Mouse (Mus musculus) bone marrow macrophage, adult 2 months (primary cell): ENCODE results near the gene BC107364. TPM values are rescaled to one million over a fixed set of nuclear protein-coding genes. Genes with fewer than 3 reads are reported as not detected.
"Not testable (repeated sequence)": the region's sequence is repeated elsewhere in the genome, so short reads cannot be mapped to it uniquely, and the experiment has no call there.

Experiments
- H3K27ac ChIP-seq: 2 replicates; pipeline ENCODE4 v1.5.1; 2012; ENCODE audit warnings: low read depth, low read length; ENCODE audit not compliant: insufficient read depth
- H3K4me1 ChIP-seq: 2 replicates; pipeline ENCODE4 v1.6.1; 2012; ENCODE audit warnings: low read length; ENCODE audit not compliant: control insufficient read depth, insufficient read depth
- H3K4me3 ChIP-seq: 2 replicates; pipeline ENCODE4 v1.5.1; 2012; ENCODE audit warnings: mild to moderate bottlenecking, low read length, moderate library complexity; ENCODE audit not compliant: insufficient read depth
- CTCF ChIP-seq: IDR thresholded peaks from 2 replicates; pipeline ENCODE4 v1.5.1; 2012; ENCODE audit warnings: low read depth, mild to moderate bottlenecking, low read length, moderate library complexity
- POLR2A ChIP-seq: IDR thresholded peaks from 2 replicates; pipeline ENCODE4 v1.6.1; 2012; ENCODE audit warnings: mild to moderate bottlenecking, low read depth, low read length, borderline replicate concordance
- polyA plus RNA-seq: library from polyadenylated mRNA; stranded (reverse); fragments of >200 nt; gene quantifications from 2 replicates; pipeline ENCODE4 v1.2.4, GENCODE M21; 2012; ENCODE audit not compliant: missing spikeins, insufficient read depth, insufficient read length

The BC107364 gene
- polyA plus RNA-seq, 1 experiment, result not detected

- Histone ChIP-seq H3K4me3 (peak overlapping the region; percentile 1; the same call in 1 of the 2 replicates), H3K27ac (no peak overlapping the region), H3K4me1 (peaks cover 5% of the 10 kb centered on the region)
- no peak for TF ChIP-seq CTCF
- no peak for TF ChIP-seq POLR2A
Observed at GRCm38 (mm10) chr3:96485361-96485760, 33.3 kb upstream of the BC107364 start.

- Histone ChIP-seq H3K27ac (no peak overlapping the region), H3K4me3 (0 out of 2 replicates have a peak overlapping the region, but pooled peaks have one; percentile 1), H3K4me1 (peaks cover 5% of the 10 kb centered on the region)
- TF ChIP-seq CTCF, result no peak
Observed at GRCm38 (mm10) chr3:96484921-96485320, 32.8 kb upstream of the BC107364 start.

GRCm38 (mm10) chr3:96483946-96484345, 31.8 kb upstream of the BC107364 start:
- Histone ChIP-seq H3K4me1 (peaks cover 5% of the 10 kb centered on the region), H3K27ac (no peak overlapping the region), H3K4me3 (no peak overlapping the region)
- TF ChIP-seq CTCF, result no peak
- no peak for TF ChIP-seq POLR2A

GRCm38 (mm10) chr3:96483044-96483443, 30.9 kb upstream of the BC107364 start:
- not testable (repeated sequence) for H3K4me1 ChIP-seq, H3K27ac ChIP-seq, H3K4me3 ChIP-seq

- Histone ChIP-seq H3K27ac (no peak overlapping the region), H3K4me3 (no peak overlapping the region), H3K4me1 (peaks cover 5% of the 10 kb centered on the region)
- TF ChIP-seq POLR2A (no peak), CTCF (no peak)
Observed at GRCm38 (mm10) chr3:96482451-96482850, 30.3 kb upstream of the BC107364 start.

- Histone ChIP-seq H3K4me3 (no peak overlapping the region), H3K4me1 (peaks cover 3% of the 10 kb centered on the region; the same call in 1 of the 2 replicates), H3K27ac (no peak overlapping the region)
- TF ChIP-seq POLR2A (no peak), CTCF (no peak)
Observed at GRCm38 (mm10) chr3:96481856-96482255, 29.8 kb upstream of the BC107364 start.

GRCm38 (mm10) chr3:96480684-96481270, 28.7 kb upstream of the BC107364 start:
- H3K4me1 ChIP-seq, result peaks cover 3% of the 10 kb centered on the region; the same call in 1 of the 2 replicates
- TF ChIP-seq POLR2A (no peak), CTCF (no peak)
- H3K4me3 ChIP-seq, result no peak overlapping the region
- no peak overlapping the region for H3K27ac ChIP-seq

- TF ChIP-seq CTCF (no peak), POLR2A (no peak)
- Histone ChIP-seq H3K4me3 (no peak overlapping the region), H3K4me1 (peaks cover 4% of the 10 kb centered on the region; the same call in 1 of the 2 replicates), H3K27ac (no peak overlapping the region)
Observed at GRCm38 (mm10) chr3:96479249-96479648, 27.1 kb upstream of the BC107364 start.

- Histone ChIP-seq H3K4me1 (peaks cover 4% of the 10 kb centered on the region; the same call in 1 of the 2 replicates), H3K27ac (no peak overlapping the region), H3K4me3 (no peak overlapping the region)
- TF ChIP-seq CTCF, result no peak
- no peak for TF ChIP-seq POLR2A
Observed at GRCm38 (mm10) chr3:96477558-96477957, 25.5 kb upstream of the BC107364 start.

- TF ChIP-seq POLR2A (no peak), CTCF (no peak)
- Histone ChIP-seq H3K4me1 (peaks cover 4% of the 10 kb centered on the region; the same call in 1 of the 2 replicates), H3K27ac (no peak overlapping the region), H3K4me3 (no peak overlapping the region)
Observed at GRCm38 (mm10) chr3:96477084-96477483, 25.0 kb upstream of the BC107364 start.

- Histone ChIP-seq H3K4me1 (0 out of 2 replicates have a peak, but pooled peaks cover 4% of the 10 kb centered on the region), H3K27ac (no peak overlapping the region), H3K4me3 (peak overlapping the region; percentile 58)
- TF ChIP-seq CTCF (no peak), POLR2A (no peak)
Observed at GRCm38 (mm10) chr3:96474909-96475655, 23.0 kb upstream of the BC107364 start.

- H3K4me1 ChIP-seq, result not testable (repeated sequence)
Observed at GRCm38 (mm10) chr3:96473556-96473955, 21.4 kb upstream of the BC107364 start.

More at GRCm38 (mm10) chr3:96473556-96473955, 21.4 kb upstream of the BC107364 start:
- not testable (repeated sequence) for H3K4me3 ChIP-seq, H3K27ac ChIP-seq
